Mouse (Mus musculus) Patski (cell line): Measurements from ENCODE around the gene Epb41l1. TPM values are rescaled to one million over a fixed set of nuclear protein-coding genes. Genes with fewer than 3 reads are reported as not detected.
A peak's percentile ranks its signal among the peaks of the same experiment; 100 is the strongest.
"Not testable (repeated sequence)": the region's sequence is repeated elsewhere in the genome, so short reads cannot be mapped to it uniquely, and the experiment has no call there.

Source experiments
- ATAC-seq: fragments of 100-300 bp; one replicate; pipeline ENCODE4 v1.8.0; 2021
- CTCF ChIA-PET: fragments of 350-600 bp; sonication (Branson Sonifier 250); formaldehyde crosslinking; loops from one replicate; lab custom pipeline; 2022; ENCODE audit warnings: inconsistent platforms; lab: Charles Lee
- POLR2A ChIA-PET: fragments of 350-600 bp; sonication (Branson Sonifier 250); formaldehyde crosslinking; loops from one replicate; lab custom pipeline; 2022; ENCODE audit warnings: antibody characterized with exemption, inconsistent platforms; lab: Charles Lee
- DNase-seq: peaks from one replicate; pipeline ENCODE4 v3.0.0-alpha.2; 2011; ENCODE audit warnings: low read depth, low spot score
- H3K27me3 ChIP-seq: fragments of 371-371 bp; one replicate; pipeline ENCODE4 v1.5.1; 2021
- CTCF ChIP-seq: fragments of 100-300 bp; IDR thresholded peaks from one replicate; pipeline ENCODE4 v1.5.1; 2021
- in situ Hi-C: fragments of 300-500 bp; cut with MboI; formaldehyde crosslinking; loops from 3 replicates; pipeline ENCODE4 v1.11.1; 2018; ENCODE audit warnings: low pct_unique_long_range_greater_than_20kb, mixed read lengths
- polyA plus RNA-seq: library from polyadenylated mRNA; unstranded; gene quantifications from one replicate; pipeline ENCODE4 v1.2.3, GENCODE M21; 2021

The Epb41l1 gene
- polyA plus RNA-seq, 1 experiment from 2014 or later = 39.7 TPM

- in situ Hi-C loops = no loop called here
- POLR2A ChIA-PET = interaction anchor here (0.7 kb wide), 1 partner anchor 95 kb away, joined by 3 read pairs; no protein-coding TSS in a partner anchor
Observed at GRCm38 (mm10) chr2:156496816-156497566, 76.3 kb downstream of the Epb41l1 start.

GRCm38 (mm10) chr2:156497915-156498314 lies 77.2 kb downstream of the Epb41l1 start:
- in situ Hi-C loops = no loop called here
- H3K27me3 ChIP-seq = no peaks in the 10 kb centered on the region
- ChIA-PET POLR2A (interaction anchor here (0.6 to 0.8 kb wide), 3 partner anchors 96 to 148 kb away, joined by 3 to 5 read pairs (median 3); no protein-coding TSS in a partner anchor), CTCF (interaction anchor here (0.6 to 2.0 kb wide), 14 partner anchors 9 to 149 kb away, joined by 3 to 6 read pairs (median 3); no protein-coding TSS in a partner anchor)
- no peak for ATAC-seq
- TF ChIP-seq CTCF = peak; percentile 93
- no peak for DNase-seq

More at GRCm38 (mm10) chr2:156496816-156497566, 76.3 kb downstream of the Epb41l1 start:
- ATAC-seq (no peak), DNase-seq (no peak)
- H3K27me3 ChIP-seq = no peaks in the 10 kb centered on the region
- no peak for TF ChIP-seq CTCF
- CTCF ChIA-PET = interaction anchor here (0.8 to 2.0 kb wide), 6 partner anchors 16 to 148 kb away, joined by 3 to 5 read pairs (median 4); no protein-coding TSS in a partner anchor

- ChIA-PET CTCF (no interaction called here), POLR2A (interaction anchor here (0.6 kb wide), 1 partner anchor 29 kb away, joined by 3 read pairs; no protein-coding TSS in a partner anchor)
- in situ Hi-C loops = no loop called here
Observed at GRCm38 (mm10) chr2:156501025-156501424, 80.3 kb downstream of the Epb41l1 start.

GRCm38 (mm10) chr2:156505533-156505932 lies 84.8 kb downstream of the Epb41l1 start:
- POLR2A ChIA-PET = no interaction called here
- no peak for TF ChIP-seq CTCF
- no peak for DNase-seq
- H3K27me3 ChIP-seq = no peaks in the 10 kb centered on the region
- ATAC-seq = no peak
- in situ Hi-C loops = no loop called here
- CTCF ChIA-PET = no interaction called here

More at GRCm38 (mm10) chr2:156501025-156501424, 80.3 kb downstream of the Epb41l1 start:
- DNase-seq (no peak), ATAC-seq (no peak)
- H3K27me3 ChIP-seq = no peaks in the 10 kb centered on the region
- TF ChIP-seq CTCF = no peak

GRCm38 (mm10) chr2:156512028-156512427 lies 91.3 kb downstream of the Epb41l1 start:
- DNase-seq (no peak), ATAC-seq (no peak)
- in situ Hi-C loops = no loop called here
- no peaks in the 10 kb centered on the region for H3K27me3 ChIP-seq
- CTCF ChIA-PET = no interaction called here
- POLR2A ChIA-PET = no interaction called here
- no peak for TF ChIP-seq CTCF

GRCm38 (mm10) chr2:156512561-156512960 lies 91.9 kb downstream of the Epb41l1 start:
- no peak for TF ChIP-seq CTCF
- ATAC-seq (no peak), DNase-seq (no peak)
- ChIA-PET POLR2A (no interaction called here), CTCF (interaction anchor here (0.7 kb wide), 1 partner anchor 170 kb away, joined by 3 read pairs; no protein-coding TSS in a partner anchor)
- in situ Hi-C loops = no loop called here
- H3K27me3 ChIP-seq = no peaks in the 10 kb centered on the region

- no peaks in the 10 kb centered on the region for H3K27me3 ChIP-seq
- no peak for TF ChIP-seq CTCF
- DNase-seq (no peak), ATAC-seq (no peak)
- in situ Hi-C loops = loop anchor here (5.0 kb wide), 1 partner anchor 163 kb away; no protein-coding TSS in a partner anchor
- CTCF ChIA-PET = interaction anchor here (0.8 to 3.1 kb wide), 14 partner anchors 9 to 210 kb away, joined by 3 to 9 read pairs (median 4); partner anchors contain the start of gene Epb41l1
- POLR2A ChIA-PET = no interaction called here
Observed at GRCm38 (mm10) chr2:156515102-156515501, 94.4 kb downstream of the Epb41l1 start.

- H3K27me3 ChIP-seq = no peaks in the 10 kb centered on the region
Observed at GRCm38 (mm10) chr2:156515565-156516185, 95.0 kb downstream of the Epb41l1 start.

GRCm38 (mm10) chr2:156516678-156517077 lies 96.0 kb downstream of the Epb41l1 start:
- H3K27me3 ChIP-seq, ATAC-seq, POLR2A ChIA-PET, DNase-seq: not testable (repeated sequence)
- in situ Hi-C loops = loop anchor here (5.0 kb wide), 1 partner anchor 164 kb away; no protein-coding TSS in a partner anchor
- CTCF ChIA-PET = interaction anchor here (0.6 to 3.1 kb wide), 7 partner anchors 11 to 165 kb away, joined by 3 to 9 read pairs (median 5); partner anchors contain the start of gene Epb41l1

More at GRCm38 (mm10) chr2:156515565-156516185, 95.0 kb downstream of the Epb41l1 start:
- in situ Hi-C loops = loop anchor here (5.0 kb wide), 1 partner anchor 163 kb away; no protein-coding TSS in a partner anchor
- ChIA-PET CTCF (interaction anchor here (0.8 to 3.1 kb wide), 17 partner anchors 9 to 210 kb away, joined by 3 to 9 read pairs (median 4); partner anchors contain the start of gene Epb41l1), POLR2A (interaction anchor here (0.8 kb wide), 1 partner anchor 115 kb away, joined by 4 read pairs; no protein-coding TSS in a partner anchor)
- TF ChIP-seq CTCF = no peak
- no peak for ATAC-seq
- no peak for DNase-seq

GRCm38 (mm10) chr2:156518306-156518705 lies 97.6 kb downstream of the Epb41l1 start:
- in situ Hi-C loops = loop anchor here (5.0 kb wide), 1 partner anchor 166 kb away; no protein-coding TSS in a partner anchor
- ATAC-seq (no peak), DNase-seq (no peak)
- TF ChIP-seq CTCF = no peak
- CTCF ChIA-PET = no interaction called here
- POLR2A ChIA-PET = interaction anchor here (0.5 kb wide), 1 partner anchor 114 kb away, joined by 3 read pairs; no protein-coding TSS in a partner anchor
- H3K27me3 ChIP-seq = no peaks in the 10 kb centered on the region
